Mouse (Mus musculus): ENCODE data around the gene Etv3. TPM values are rescaled to one million over a fixed set of nuclear protein-coding genes. Genes with fewer than 3 reads are reported as not detected.
"Not testable (repeated sequence)": the region's sequence is repeated elsewhere in the genome, so short reads cannot be mapped to it uniquely, and the experiment has no call there.

The Etv3 gene
- total RNA-seq (2012; rRNA removed) = 12.6 and 13.1 TPM in 2 replicates
- 16.8 and 17.3 TPM in 2 replicates for total RNA-seq (2014; rRNA removed)
- 22.7 and 24.1 TPM in 2 replicates for polyA plus RNA-seq (2012; ENCODE audit: insufficient read length, low read depth)

- dilution Hi-C loops (cut with MboI; ENCODE audit: extremely low pct_ligation_motif_present, extremely low pct_unique_long_range_greater_than_20kb, low sequenced_read_pairs) = no loop called here
- in situ Hi-C loops (cut with MboI; ENCODE audit: low pct_ligation_motif_present, low pct_unique_long_range_greater_than_20kb, low sequenced_read_pairs) = no loop called here
- Histone ChIP-seq H3K27ac (ENCODE audit: insufficient read depth, low read depth) (peak within 1 kb of the TSS; percentile 27), H3K36me3 (replicated peaks in 1 of 2; ENCODE audit: control insufficient read depth in 1 of 2, insufficient read depth in 1 of 2, low read length in 1 of 2) (peaks cover 30 to 31% of the 10 kb centered on the region in 2 experiments), H3K4me1 (ENCODE audit: control insufficient read depth in 1 of 2, insufficient read depth in 2 of 2) (peaks cover 22 to 68% of the 10 kb centered on the region in 2 experiments), H3K9me3 (replicated peaks; ENCODE audit: low read length) (no peaks in the 10 kb centered on the region), H3K4me2 (ENCODE audit: insufficient read depth, low read depth, poor library complexity, severe bottlenecking) (peak within 1 kb of the TSS; percentile 87), H3K4me3 (replicated peaks in 1 of 3; ENCODE audit: low read depth in 2 of 3, low read length in 2 of 3, poor library complexity in 1 of 3) (peak within 1 kb of the TSS; percentile 91 to 98 (median 97)), H3K9ac (ENCODE audit: insufficient read depth, low read depth) (peak within 1 kb of the TSS; percentile 89), H3K79me2 (replicated peaks; ENCODE audit: control insufficient read depth, extremely low read depth, insufficient read depth, poor library complexity, severe bottlenecking) (peaks cover 26% of the 10 kb centered on the region), H3K27me3 (replicated peaks) (no peaks in the 10 kb centered on the region)
- TF ChIP-seq RCOR1 (conservative IDR thresholded peaks at IDR 0.05; ENCODE audit: low read depth, low read length) (no peak), TCF12 (IDR thresholded peaks at IDR 0.05; ENCODE audit: low read depth, low read length) (peak; percentile 83), MAX (IDR thresholded peaks at IDR 0.05; ENCODE audit: low read length) (peak; percentile 66; the same call in 1 of the 2 replicates), MYC (IDR thresholded peaks at IDR 0.05; ENCODE audit: low read depth, low read length) (peak; percentile 23; the same call in 1 of the 2 replicates), JUND (conservative IDR thresholded peaks at IDR 0.05; ENCODE audit: low read depth, low read length) (no peak), NRF1 (IDR thresholded peaks at IDR 0.05; ENCODE audit: low read depth, low read length) (no peak), UBTF (IDR thresholded peaks at IDR 0.05; ENCODE audit: low read depth, low read length) (peak; percentile 89), HCFC1 (IDR thresholded peaks at IDR 0.05; ENCODE audit: low read depth, low read length) (peak; percentile 81), MXI1 (IDR thresholded peaks at IDR 0.05; ENCODE audit: low read depth, low read length) (peak; percentile 62; the same call in 1 of the 2 replicates), ZC3H11A (IDR thresholded peaks at IDR 0.05; ENCODE audit: low read depth, low read length) (no peak), POLR2A (IDR thresholded peaks at IDR 0.05; ENCODE audit: low read depth, low read length) (peak; percentile 94), ELF1 (IDR thresholded peaks at IDR 0.05; ENCODE audit: low read depth, low read length) (peak; percentile 81), CTCF (conservative IDR thresholded peaks at IDR 0.05 in 1 of 2, IDR thresholded peaks at IDR 0.05 in 1 of 2; ENCODE audit: low read depth in 2 of 2, low read length in 2 of 2) (peak in 1 of 2 experiments; percentile 8; a peak in 1 of 4 replicates), PAX5 (IDR thresholded peaks at IDR 0.05; ENCODE audit: low read length) (no peak), TBP (conservative IDR thresholded peaks at IDR 0.05; ENCODE audit: low read depth, low read length) (peak; percentile 61; the same call in 1 of the 2 replicates), NELFE (IDR thresholded peaks at IDR 0.05; ENCODE audit: low read depth, low read length) (peak; percentile 76; the same call in 1 of the 2 replicates), E2F4 (IDR thresholded peaks at IDR 0.05; ENCODE audit: insufficient replicate concordance, low read depth, low read length) (no peak), ETS1 (conservative IDR thresholded peaks at IDR 0.05; ENCODE audit: low read depth, low read length) (peak; percentile 33; the same call in 1 of the 2 replicates), KAT2A (IDR thresholded peaks at IDR 0.05; ENCODE audit: insufficient replicate concordance, low read length) (peak; percentile 59; the same call in 1 of the 2 replicates), BHLHE40 (IDR thresholded peaks at IDR 0.05; ENCODE audit: low read depth, low read length) (peak; percentile 84), IRF4 (IDR thresholded peaks at IDR 0.05; ENCODE audit: low read depth, low read length) (peak; percentile 30; the same call in 1 of the 2 replicates), MAZ (IDR thresholded peaks at IDR 0.05; ENCODE audit: low read depth, low read length) (peak; percentile 90), SMC3 (IDR thresholded peaks at IDR 0.05; ENCODE audit: low read depth, low read length) (peak; percentile 10), POLR2AphosphoS2 (IDR thresholded peaks at IDR 0.05; ENCODE audit: low read depth, low read length) (peak; percentile 44; the same call in 1 of the 2 replicates), ZMIZ1 (IDR thresholded peaks at IDR 0.05; ENCODE audit: low read depth, low read length) (peak; percentile 76)
- DNase-seq (ENCODE audit: extremely low read depth) = peak; percentile 82
These were observed at the start of gene Etv3 for GRCm38 (mm10) chr3:87525043-87525836. Gene Etv3, plus strand, starts transcription at chr3:87525407.

DNA sequence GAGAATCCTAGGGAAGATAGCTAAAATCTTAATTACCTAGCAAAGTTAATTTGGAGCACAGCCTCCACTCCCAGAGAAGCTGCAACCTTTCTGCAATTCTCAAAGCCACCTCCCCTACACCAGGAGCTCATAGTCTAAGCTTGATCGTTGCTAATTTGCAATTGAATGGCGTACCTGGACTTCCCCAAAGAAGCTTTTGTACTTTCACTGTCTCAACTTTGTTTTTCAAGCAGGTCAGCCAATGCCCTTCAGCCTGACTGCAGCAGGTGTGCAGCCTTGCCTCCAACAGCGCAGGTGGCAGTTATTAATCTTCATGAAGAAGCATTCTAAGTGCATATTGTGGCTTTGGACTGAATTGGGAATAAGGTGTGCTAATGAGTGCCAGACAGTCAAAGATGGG, 47.3 kb upstream of the Etv3 start:
- H3K27ac ChIP-seq (ENCODE audit: insufficient read depth, low read depth); dilution Hi-C loops (cut with MboI; ENCODE audit: extremely low pct_ligation_motif_present, extremely low pct_unique_long_range_greater_than_20kb, low sequenced_read_pairs); H3K4me3 ChIP-seq (replicated peaks in 1 of 3; ENCODE audit: low read depth in 2 of 3, low read length in 2 of 3, poor library complexity in 1 of 3): not testable (repeated sequence)

GRCm38 (mm10) chr3:87478596-87478995, 46.6 kb upstream of the Etv3 start:
- DNase-seq (ENCODE audit: extremely low read depth); in situ Hi-C loops (cut with MboI; ENCODE audit: low pct_ligation_motif_present, low pct_unique_long_range_greater_than_20kb, low sequenced_read_pairs); H3K9ac ChIP-seq (ENCODE audit: insufficient read depth, low read depth); H3K36me3 ChIP-seq (replicated peaks in 1 of 2; ENCODE audit: control insufficient read depth in 1 of 2, insufficient read depth in 1 of 2, low read length in 1 of 2); H3K79me2 ChIP-seq (replicated peaks; ENCODE audit: control insufficient read depth, extremely low read depth, insufficient read depth, poor library complexity, severe bottlenecking); H3K27ac ChIP-seq (ENCODE audit: insufficient read depth, low read depth); dilution Hi-C loops (cut with MboI; ENCODE audit: extremely low pct_ligation_motif_present, extremely low pct_unique_long_range_greater_than_20kb, low sequenced_read_pairs); H3K4me1 ChIP-seq (ENCODE audit: control insufficient read depth in 1 of 2, insufficient read depth in 2 of 2); H3K4me2 ChIP-seq (ENCODE audit: insufficient read depth, low read depth, poor library complexity, severe bottlenecking); H3K9me3 ChIP-seq (replicated peaks; ENCODE audit: low read length); H3K4me3 ChIP-seq (replicated peaks in 1 of 3; ENCODE audit: low read depth in 2 of 3, low read length in 2 of 3, poor library complexity in 1 of 3); H3K27me3 ChIP-seq (replicated peaks): not testable (repeated sequence)

More for the DNA sequence above, 47.3 kb upstream of the Etv3 start:
- H3K4me2 ChIP-seq (ENCODE audit: insufficient read depth, low read depth, poor library complexity, severe bottlenecking); H3K36me3 ChIP-seq (replicated peaks in 1 of 2; ENCODE audit: control insufficient read depth in 1 of 2, insufficient read depth in 1 of 2, low read length in 1 of 2); H3K27me3 ChIP-seq (replicated peaks); H3K4me1 ChIP-seq (ENCODE audit: control insufficient read depth in 1 of 2, insufficient read depth in 2 of 2); H3K9me3 ChIP-seq (replicated peaks; ENCODE audit: low read length); H3K79me2 ChIP-seq (replicated peaks; ENCODE audit: control insufficient read depth, extremely low read depth, insufficient read depth, poor library complexity, severe bottlenecking); in situ Hi-C loops (cut with MboI; ENCODE audit: low pct_ligation_motif_present, low pct_unique_long_range_greater_than_20kb, low sequenced_read_pairs); DNase-seq (ENCODE audit: extremely low read depth); H3K9ac ChIP-seq (ENCODE audit: insufficient read depth, low read depth): not testable (repeated sequence)
